ENCODE assay signal across 23 mouse cellular contexts in the genomic region with DNA sequence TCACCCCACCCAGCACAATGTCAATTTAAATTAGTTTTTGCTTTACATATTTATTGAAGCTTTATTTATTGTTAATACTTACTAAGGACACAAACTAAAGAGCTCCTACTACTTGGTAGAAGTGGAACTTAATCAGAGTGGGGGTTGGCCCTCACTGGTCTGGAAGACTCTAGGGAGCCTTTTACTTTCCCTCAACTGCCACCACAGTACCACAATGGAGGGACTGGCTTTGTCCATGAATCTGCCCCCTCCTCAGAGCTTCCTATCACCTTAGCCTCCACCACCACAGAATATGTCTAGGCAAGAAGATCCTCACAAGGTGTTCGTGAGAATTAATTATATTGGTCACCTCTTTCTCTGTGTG.
DNase-seq lines count a peak whose midpoint lies in the region; ATAC-seq lines count a peak whose summit lies in the region.
"Had no signal": no experiment of that assay in that cellular context is flagged by ENCODE, and none has a peak within 500 bp of the region (broad histone marks: within the 10 kb centered on the region; RNA-seq: fewer than 3 reads in every experiment).

No protein-coding gene starts in this region.

- H3K9me3 ChIP-seq in midbrain, embryonic 12.5 days, result no peaks in the 10 kb centered on the region
- no peaks in the 10 kb centered on the region for H3K9me3 ChIP-seq in midbrain, embryonic 15.5 days
- no peaks in the 10 kb centered on the region for H3K9me3 ChIP-seq in forebrain, embryonic 11.5 days (ENCODE audit: control insufficient read depth, low read length)
- H3K9me3 ChIP-seq in forebrain, embryonic 12.5 days, result no peaks in the 10 kb centered on the region
- H3K9me3 ChIP-seq in hindbrain, embryonic 12.5 days (replicated peaks), result no peaks in the 10 kb centered on the region
- H3K9me3 ChIP-seq: embryonic facial prominence, embryonic 12.5 days; intestine, embryonic 15.5 days had no signal

- H3K9ac ChIP-seq in midbrain, embryonic 12.5 days (replicated peaks), result no peak overlapping the region
- no peak overlapping the region for H3K9ac ChIP-seq in midbrain, embryonic 15.5 days
- no peak overlapping the region for H3K9ac ChIP-seq in forebrain, embryonic 11.5 days (ENCODE audit: low read length)
- H3K9ac ChIP-seq in forebrain, embryonic 12.5 days, result no peak overlapping the region
- H3K9ac ChIP-seq in hindbrain, embryonic 12.5 days, result no peak overlapping the region
- H3K9ac ChIP-seq: embryonic facial prominence, embryonic 12.5 days; intestine, embryonic 15.5 days; liver, postnatal 0 days had no signal

- ATAC-seq in midbrain, embryonic 12.5 days (ENCODE audit: low FRiP score, low read depth), result 0 out of 2 replicates have a peak, but pooled peaks have one; percentile 40
- ATAC-seq in midbrain, embryonic 15.5 days (replicated peaks), result no peak
- peak; percentile 78 for ATAC-seq in forebrain, embryonic 11.5 days (replicated peaks; ENCODE audit: low FRiP score)
- peak; percentile 67 for ATAC-seq in forebrain, embryonic 12.5 days (ENCODE audit: low FRiP score)
- peak; percentile 69 for ATAC-seq in hindbrain, embryonic 12.5 days (ENCODE audit: low FRiP score)
- ATAC-seq: intestine, embryonic 15.5 days; liver, postnatal 0 days; lung, postnatal 0 days had no signal

- no peak for DNase-seq in forebrain, embryonic 11.5 days (ENCODE audit: low spot score)
- DNase-seq in adipocyte (ENCODE audit: low spot score) (no peak), liver (no peak)
- DNase-seq: adrenal gland, adult 8-10 months; cerebellum, adult 18-20 months; cerebellum, postnatal 14 days; gastrocnemius, adult 2 months; kidney, adult 9 months; kidney, postnatal 14 days; layer of hippocampus, postnatal 36 days; liver, postnatal 0 days; thymus, adult 18-20 months; thymus, postnatal 4 days had no signal

- H3K4me2 ChIP-seq in midbrain, embryonic 12.5 days (replicated peaks), result no peak overlapping the region
- H3K4me2 ChIP-seq in midbrain, embryonic 15.5 days, result no peak overlapping the region
- no peak overlapping the region for H3K4me2 ChIP-seq in forebrain, embryonic 11.5 days (ENCODE audit: low read depth, low read length, severe bottlenecking)
- H3K4me2 ChIP-seq in forebrain, embryonic 12.5 days, result no peak overlapping the region; the same call in 1 of the 2 replicates
- no peak overlapping the region for H3K4me2 ChIP-seq in hindbrain, embryonic 12.5 days (replicated peaks)
- H3K4me2 ChIP-seq: embryonic facial prominence, embryonic 12.5 days; intestine, embryonic 15.5 days; liver, embryonic 11.5 days had no signal

- 85% methylated on average over 1 of the region's 1 CpGs for WGBS in midbrain, embryonic 12.5 days
- 91% methylated on average over 1 of the region's 1 CpGs for WGBS in midbrain, embryonic 15.5 days
- WGBS in forebrain, embryonic 11.5 days, result 75% methylated on average over 1 of the region's 1 CpGs
- 57% methylated on average over 1 of the region's 1 CpGs for WGBS in forebrain, embryonic 12.5 days
- WGBS in hindbrain, embryonic 12.5 days, result 89% methylated on average over 1 of the region's 1 CpGs

- no peak overlapping the region for H3K4me3 ChIP-seq in midbrain, embryonic 12.5 days
- H3K4me3 ChIP-seq in midbrain, embryonic 15.5 days, result no peak overlapping the region
- no peak overlapping the region for H3K4me3 ChIP-seq in forebrain, embryonic 11.5 days (ENCODE audit: low read depth, low read length)
- no peak overlapping the region for H3K4me3 ChIP-seq in forebrain, embryonic 12.5 days (replicated peaks)
- H3K4me3 ChIP-seq in hindbrain, embryonic 12.5 days, result no peak overlapping the region
- H3K4me3 ChIP-seq: embryonic facial prominence, embryonic 12.5 days; erythroblast, embryonic 14.5 days; gastrocnemius, adult 2 months; intestine, embryonic 15.5 days; layer of hippocampus, adult 2 months had no signal

- peaks cover 8% of the 10 kb centered on the region; the same call in 1 of the 2 replicates for H3K27me3 ChIP-seq in midbrain, embryonic 12.5 days
- H3K27me3 ChIP-seq in midbrain, embryonic 15.5 days (replicated peaks), result no peaks in the 10 kb centered on the region
- no peaks in the 10 kb centered on the region for H3K27me3 ChIP-seq in forebrain, embryonic 11.5 days (ENCODE audit: control insufficient read depth, insufficient read depth, low read length)
- peaks cover 14% of the 10 kb centered on the region; the same call in 1 of the 2 replicates for H3K27me3 ChIP-seq in forebrain, embryonic 12.5 days
- peaks cover 13% of the 10 kb centered on the region; the same call in 1 of the 2 replicates for H3K27me3 ChIP-seq in hindbrain, embryonic 12.5 days
- H3K27me3 ChIP-seq: embryonic facial prominence, embryonic 12.5 days had no signal

- no peak overlapping the region for H3K27ac ChIP-seq in midbrain, embryonic 12.5 days (replicated peaks)
- no peak overlapping the region for H3K27ac ChIP-seq in midbrain, embryonic 15.5 days
- H3K27ac ChIP-seq in forebrain, embryonic 11.5 days (ENCODE audit: low read depth, low read length), result peak overlapping the region; percentile 71
- peak overlapping the region; percentile 80 for H3K27ac ChIP-seq in forebrain, embryonic 12.5 days
- peak overlapping the region; percentile 41; the same call in 1 of the 2 replicates for H3K27ac ChIP-seq in hindbrain, embryonic 12.5 days
- H3K27ac ChIP-seq: embryonic facial prominence, embryonic 12.5 days; gastrocnemius, adult 2 months; intestine, embryonic 15.5 days; layer of hippocampus, adult 2 months had no signal

- peaks cover 23% of the 10 kb centered on the region for H3K4me1 ChIP-seq in midbrain, embryonic 12.5 days
- peaks cover 11% of the 10 kb centered on the region for H3K4me1 ChIP-seq in midbrain, embryonic 15.5 days
- H3K4me1 ChIP-seq in forebrain, embryonic 11.5 days (replicated peaks; ENCODE audit: control insufficient read depth, insufficient read depth, low read length), result peaks cover 6% of the 10 kb centered on the region
- H3K4me1 ChIP-seq in forebrain, embryonic 12.5 days, result peaks cover 19% of the 10 kb centered on the region
- peaks cover 12% of the 10 kb centered on the region for H3K4me1 ChIP-seq in hindbrain, embryonic 12.5 days
- H3K4me1 ChIP-seq: embryonic facial prominence, embryonic 12.5 days; intestine, embryonic 15.5 days had no signal

- H3K36me3 ChIP-seq in midbrain, embryonic 12.5 days, result no peaks in the 10 kb centered on the region
- H3K36me3 ChIP-seq in midbrain, embryonic 15.5 days (replicated peaks), result no peaks in the 10 kb centered on the region
- no peaks in the 10 kb centered on the region for H3K36me3 ChIP-seq in forebrain, embryonic 11.5 days (ENCODE audit: control insufficient read depth, insufficient read depth, low read length)
- no peaks in the 10 kb centered on the region for H3K36me3 ChIP-seq in forebrain, embryonic 12.5 days (replicated peaks)
- H3K36me3 ChIP-seq in hindbrain, embryonic 12.5 days, result no peaks in the 10 kb centered on the region
- H3K36me3 ChIP-seq: embryonic facial prominence, embryonic 12.5 days; intestine, embryonic 15.5 days had no signal

Comparison
In these comparisons a context has a peak if more than half of its experiments do, and no peak if none do; other contexts are left out.
1. H3K27ac ChIP-seq: peak in forebrain, embryonic 11.5 days (single experiment), forebrain, embryonic 12.5 days (single experiment) and hindbrain, embryonic 12.5 days (single experiment); none in midbrain, embryonic 12.5 days (single experiment) and midbrain, embryonic 15.5 days (single experiment).